Mouse (Mus musculus) gastrocnemius, adult 2 months (tissue): ENCODE results near the gene Gm5108. TPM values are rescaled to one million over a fixed set of nuclear protein-coding genes. Genes with fewer than 3 reads are reported as not detected.

Experiments
- DNase-seq: peaks from one replicate; pipeline ENCODE4 v3.0.0; 2022
- H3K27ac ChIP-seq: fragments of 200-600 bp; 2 replicates; pipeline ENCODE4 v1.8.1; 2022; ENCODE audit warnings: mild to moderate bottlenecking
- H3K4me3 ChIP-seq: fragments of 200-600 bp; 2 replicates; pipeline ENCODE4 v1.8.1; 2022; ENCODE audit warnings: mild to moderate bottlenecking, moderate library complexity
- CTCF ChIP-seq: fragments of 200-600 bp; IDR thresholded peaks from 2 replicates; pipeline ENCODE4 v1.8.1; 2022; ENCODE audit warnings: antibody characterized with exemption, mild to moderate bottlenecking, moderate library complexity
- intact Hi-C: fragments of 180-260 bp; cut with DNase I; formaldehyde crosslinking; loops from one replicate; pipeline ENCODE4 v1.15.1; 2025
- long read RNA-seq, 2 experiments: library from polyadenylated mRNA; stranded (forward); transcript quantifications; one replicate each; pipeline ENCODE4 v2.0.0; 2021
- total RNA-seq, 2 experiments: library from RNA; stranded (reverse); gene quantifications; 2 replicates each; pipeline ENCODE4 v1.2.3; 2021

Gm5108 gene
- not detected for total RNA-seq
- long read RNA-seq, experiment 1, result 0 reads
- long read RNA-seq, experiment 2, result 0 reads

GRCm38 (mm10) chr5:67941369-67941768 is at the start of gene Gm5108:
Gene Gm5108 (plus strand): TSS chr5:67941669.
- no peak within 1 kb of the TSS for H3K4me3 ChIP-seq
- intact Hi-C loops, result no loop called here
- H3K27ac ChIP-seq, result no peak within 1 kb of the TSS
- no peak for TF ChIP-seq CTCF
- DNase-seq, result no peak

GRCm38 (mm10) chr5:67898921-67899320 is 42.5 kb upstream of the Gm5108 start:
- no peak overlapping the region for H3K4me3 ChIP-seq
- DNase-seq, result no peak
- TF ChIP-seq CTCF, result no peak
- H3K27ac ChIP-seq, result no peak overlapping the region
- intact Hi-C loops, result no loop called here

- intact Hi-C loops, result no loop called here
- no peak for TF ChIP-seq CTCF
- no peak for DNase-seq
- H3K4me3 ChIP-seq, result no peak overlapping the region
- no peak overlapping the region for H3K27ac ChIP-seq
Measured at GRCm38 (mm10) chr5:67904555-67904954, 36.9 kb upstream of the Gm5108 start.

GRCm38 (mm10) chr5:67930584-67930983 is 10.9 kb upstream of the Gm5108 start:
- no peak for DNase-seq
- TF ChIP-seq CTCF, result no peak
- Histone ChIP-seq H3K27ac (no peak overlapping the region), H3K4me3 (no peak overlapping the region)
- intact Hi-C loops, result no loop called here

- Histone ChIP-seq H3K27ac (no peak overlapping the region), H3K4me3 (no peak overlapping the region)
- no peak for DNase-seq
- no peak for TF ChIP-seq CTCF
- intact Hi-C loops, result no loop called here
Measured at GRCm38 (mm10) chr5:67931623-67932022, 9.8 kb upstream of the Gm5108 start.

GRCm38 (mm10) chr5:67943199-67943598 is 1.7 kb downstream of the Gm5108 start:
- intact Hi-C loops, result no loop called here
- no peak for TF ChIP-seq CTCF
- Histone ChIP-seq H3K27ac (peak overlapping the region; percentile 38; the same call in 1 of the 2 replicates), H3K4me3 (no peak overlapping the region)
- DNase-seq, result no peak

GRCm38 (mm10) chr5:67944074-67944785 is 2.8 kb downstream of the Gm5108 start:
- TF ChIP-seq CTCF, result no peak
- DNase-seq, result no peak
- no peak overlapping the region for H3K27ac ChIP-seq
- no peak overlapping the region for H3K4me3 ChIP-seq
- intact Hi-C loops, result no loop called here

GRCm38 (mm10) chr5:67946321-67946720 is 4.9 kb downstream of the Gm5108 start, which contains the start of gene Gm21905:
Gene Gm21905 (minus strand): TSS chr5:67946421.
- no peak within 1 kb of the TSS for H3K27ac ChIP-seq
- no peak for TF ChIP-seq CTCF
- no peak for DNase-seq
- intact Hi-C loops, result no loop called here
- no peak within 1 kb of the TSS for H3K4me3 ChIP-seq

- H3K4me3 ChIP-seq, result no peak overlapping the region
- no peak overlapping the region for H3K27ac ChIP-seq
- DNase-seq, result no peak
- intact Hi-C loops, result no loop called here
- no peak for TF ChIP-seq CTCF
Measured at GRCm38 (mm10) chr5:67947006-67947405, 5.5 kb downstream of the Gm5108 start.

- no peak for DNase-seq
- intact Hi-C loops, result no loop called here
- no peak for TF ChIP-seq CTCF
- no peak overlapping the region for H3K4me3 ChIP-seq
- H3K27ac ChIP-seq, result no peak overlapping the region
Measured at GRCm38 (mm10) chr5:67948074-67948473, 6.6 kb downstream of the Gm5108 start.

- no peak for TF ChIP-seq CTCF
- intact Hi-C loops, result no loop called here
- no peak for DNase-seq
- H3K4me3 ChIP-seq, result no peak overlapping the region
- H3K27ac ChIP-seq, result no peak overlapping the region
Measured at GRCm38 (mm10) chr5:67954097-67954496, 12.6 kb downstream of the Gm5108 start.

- no peak overlapping the region for H3K4me3 ChIP-seq
- no peak for TF ChIP-seq CTCF
- H3K27ac ChIP-seq, result no peak overlapping the region
- DNase-seq, result no peak
- intact Hi-C loops, result no loop called here
Measured at GRCm38 (mm10) chr5:67955486-67955885, 14.0 kb downstream of the Gm5108 start.

- no peak overlapping the region for H3K27ac ChIP-seq
- no peak for DNase-seq
- no peak overlapping the region for H3K4me3 ChIP-seq
- intact Hi-C loops, result no loop called here
- no peak for TF ChIP-seq CTCF
Measured at GRCm38 (mm10) chr5:67961708-67962629, 20.5 kb downstream of the Gm5108 start.
